Mouse (Mus musculus): Measurements from ENCODE around the gene Aqp8. TPM values are rescaled to one million over a fixed set of nuclear protein-coding genes. Genes with fewer than 3 reads are reported as not detected.

Aqp8 gene
- polyA plus RNA-seq (2015; fragmentation: Nextera tagmentation; extraction: Ambion mirVana): not detected in 2 replicates

DNA sequence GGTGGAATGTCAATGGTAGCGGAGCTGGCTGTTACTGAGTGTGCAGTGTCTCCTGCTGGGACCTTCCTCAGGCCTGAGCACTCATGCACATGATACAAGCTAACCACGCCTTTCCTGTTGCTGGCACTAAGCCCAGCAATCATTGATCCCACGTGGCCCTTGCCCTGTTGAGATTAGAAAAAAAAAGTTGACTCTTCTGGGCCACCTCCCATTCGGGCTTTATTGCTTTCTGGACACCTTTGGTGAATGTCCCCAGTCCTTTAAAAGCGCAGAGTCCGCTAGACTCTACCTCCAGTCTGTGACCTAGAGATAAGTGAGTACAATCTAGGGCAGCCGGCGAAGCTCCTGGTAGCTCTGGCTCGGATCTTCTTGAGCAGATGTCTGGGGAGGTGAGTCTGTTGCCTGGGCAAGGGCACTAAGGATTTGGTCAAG, at the start of gene Aqp8:
TSS of gene Aqp8 (plus strand) at position 222 of the 432 bp plus-strand sequence.
- H3K4me3 ChIP-seq: no peak within 1 kb of the TSS
- H3K4me1 ChIP-seq: no peaks in the 10 kb centered on the region
- no peak for ATAC-seq (ENCODE audit: insufficient number of reproducible peaks, low FRiP score, low TSS enrichment, low read depth)
- H3K9ac ChIP-seq: no peak within 1 kb of the TSS
- H3K27ac ChIP-seq: no peak within 1 kb of the TSS
- no peak within 1 kb of the TSS for H3K4me2 ChIP-seq
- no peaks in the 10 kb centered on the region for H3K36me3 ChIP-seq
- WGBS: 59% methylated on average over 9 of the region's 9 CpGs
- H3K9me3 ChIP-seq: no peaks in the 10 kb centered on the region
- H3K27me3 ChIP-seq: no peaks in the 10 kb centered on the region

DNA sequence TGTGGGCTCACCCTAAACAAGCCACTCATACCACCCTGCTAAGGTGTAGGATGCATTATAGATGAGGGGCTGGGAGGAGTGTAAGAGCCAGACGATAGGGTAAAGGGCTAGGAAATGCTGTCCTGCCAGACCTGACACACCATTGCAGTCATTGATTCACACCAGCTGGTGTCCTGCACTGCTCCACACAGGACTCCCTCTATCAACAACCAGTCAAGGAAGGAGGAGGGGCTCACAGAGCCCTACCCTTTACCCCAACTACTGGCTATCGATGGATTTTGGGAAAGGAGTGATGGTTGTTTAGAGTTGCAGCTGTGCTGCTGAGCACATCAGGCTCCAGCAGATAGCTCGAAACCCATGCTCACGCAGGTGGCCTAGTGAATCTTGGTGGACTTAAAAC, 45.3 kb upstream of the Aqp8 start:
- H3K4me3 ChIP-seq: no peak overlapping the region
- no peak overlapping the region for H3K4me2 ChIP-seq
- H3K4me1 ChIP-seq: no peaks in the 10 kb centered on the region
- 75% methylated on average over 4 of the region's 4 CpGs for WGBS
- no peaks in the 10 kb centered on the region for H3K9me3 ChIP-seq
- no peak overlapping the region for H3K9ac ChIP-seq
- no peak for ATAC-seq (ENCODE audit: insufficient number of reproducible peaks, low FRiP score, low TSS enrichment, low read depth)
- no peak overlapping the region for H3K27ac ChIP-seq
- no peaks in the 10 kb centered on the region for H3K27me3 ChIP-seq
- peaks cover 39% of the 10 kb centered on the region for H3K36me3 ChIP-seq

DNA sequence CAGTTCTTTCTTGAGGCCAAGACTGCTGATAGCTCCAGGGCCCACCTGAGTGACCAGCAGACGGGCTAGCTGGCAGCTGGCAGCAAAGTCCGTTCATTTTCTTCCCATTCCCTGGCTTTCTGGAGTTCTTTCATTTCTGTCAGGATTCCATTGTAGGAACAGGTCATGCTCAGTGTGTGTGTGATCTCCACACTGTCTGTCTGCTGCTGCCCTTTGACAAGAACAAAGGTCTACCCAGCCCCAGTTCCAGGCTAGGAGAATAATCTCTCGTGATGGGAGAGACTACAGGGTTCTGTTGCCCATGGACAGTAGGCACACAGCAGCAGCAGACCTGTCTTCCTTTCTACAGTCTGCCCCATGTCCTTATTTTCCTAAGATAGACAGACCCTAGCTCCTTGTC, 44.4 kb upstream of the Aqp8 start:
- H3K36me3 ChIP-seq: peaks cover 42% of the 10 kb centered on the region
- no peak overlapping the region for H3K9ac ChIP-seq
- WGBS: 84% methylated on average over 3 of the region's 3 CpGs
- H3K27me3 ChIP-seq: no peaks in the 10 kb centered on the region
- ATAC-seq (ENCODE audit: insufficient number of reproducible peaks, low FRiP score, low TSS enrichment, low read depth): no peak
- H3K27ac ChIP-seq: no peak overlapping the region
- no peak overlapping the region for H3K4me2 ChIP-seq
- no peaks in the 10 kb centered on the region for H3K4me1 ChIP-seq
- no peak overlapping the region for H3K4me3 ChIP-seq
- H3K9me3 ChIP-seq: no peaks in the 10 kb centered on the region

GRCm38 (mm10) chr7:123419984-123420383, 42.1 kb upstream of the Aqp8 start:
- Histone ChIP-seq H3K27me3 (no peaks in the 10 kb centered on the region), H3K9me3 (no peaks in the 10 kb centered on the region), H3K36me3 (peaks cover 48% of the 10 kb centered on the region), H3K27ac (no peak overlapping the region), H3K4me3 (no peak overlapping the region), H3K9ac (no peak overlapping the region), H3K4me2 (no peak overlapping the region), H3K4me1 (no peaks in the 10 kb centered on the region)
- ATAC-seq (ENCODE audit: insufficient number of reproducible peaks, low FRiP score, low TSS enrichment, low read depth): no peak
- WGBS: 92% methylated on average over 4 of the region's 4 CpGs

DNA sequence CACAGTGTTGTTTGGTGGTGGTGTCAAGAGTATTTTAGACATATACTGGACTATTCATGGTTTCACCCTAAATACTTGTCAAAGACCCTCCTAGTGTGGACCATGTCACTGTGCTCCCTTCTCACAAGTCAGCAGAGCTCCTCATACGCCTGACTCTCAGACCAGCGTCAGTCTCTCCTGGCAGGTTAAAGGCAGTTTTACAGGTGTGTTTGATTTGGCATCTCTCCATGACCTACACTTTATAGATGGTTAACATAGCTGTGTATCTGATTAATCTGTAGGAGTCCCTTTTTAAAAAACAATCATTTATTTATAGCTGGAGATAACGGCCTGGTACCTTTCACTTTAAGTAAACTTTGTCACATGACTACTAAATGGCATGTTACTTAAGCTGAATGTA, 40.1 kb upstream of the Aqp8 start:
- Histone ChIP-seq H3K9ac (no peak overlapping the region), H3K9me3 (no peaks in the 10 kb centered on the region), H3K36me3 (peaks cover 55% of the 10 kb centered on the region), H3K4me3 (no peak overlapping the region), H3K4me2 (no peak overlapping the region), H3K4me1 (no peaks in the 10 kb centered on the region), H3K27me3 (no peaks in the 10 kb centered on the region), H3K27ac (no peak overlapping the region)
- 62% methylated on average over 3 of the region's 3 CpGs for WGBS
- ATAC-seq (ENCODE audit: insufficient number of reproducible peaks, low FRiP score, low TSS enrichment, low read depth): no peak

DNA sequence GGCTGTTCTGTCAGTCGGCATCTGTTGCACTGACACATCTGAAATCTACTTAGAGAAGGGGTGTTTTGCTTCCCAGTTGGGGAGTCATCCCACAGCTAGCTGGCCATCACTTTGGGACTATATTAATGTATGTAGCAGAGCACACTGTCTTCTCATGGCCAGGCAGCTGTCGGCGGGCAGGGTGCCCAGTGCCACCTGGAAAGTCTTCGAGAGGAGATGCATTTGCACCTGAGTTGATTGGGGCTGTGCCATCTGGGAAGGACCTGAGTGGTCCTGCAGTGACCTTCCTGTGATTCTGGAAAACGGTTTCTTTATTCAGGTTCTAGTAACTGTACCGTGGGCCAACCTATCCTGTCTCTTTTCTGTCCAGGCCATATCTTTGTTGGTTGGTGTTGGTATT, 37.8 kb upstream of the Aqp8 start:
- ATAC-seq (ENCODE audit: insufficient number of reproducible peaks, low FRiP score, low TSS enrichment, low read depth): no peak
- Histone ChIP-seq H3K9me3 (no peaks in the 10 kb centered on the region), H3K9ac (no peak overlapping the region), H3K36me3 (peaks cover 56% of the 10 kb centered on the region), H3K4me1 (no peaks in the 10 kb centered on the region), H3K4me2 (no peak overlapping the region), H3K27ac (no peak overlapping the region), H3K27me3 (no peaks in the 10 kb centered on the region), H3K4me3 (no peak overlapping the region)
- WGBS: 91% methylated on average over 6 of the region's 6 CpGs

GRCm38 (mm10) chr7:123425134-123425757, 36.8 kb upstream of the Aqp8 start:
- no peak overlapping the region for H3K4me3 ChIP-seq
- H3K9me3 ChIP-seq: no peaks in the 10 kb centered on the region
- peaks cover 50% of the 10 kb centered on the region for H3K36me3 ChIP-seq
- H3K27ac ChIP-seq: no peak overlapping the region
- no peak overlapping the region for H3K9ac ChIP-seq
- H3K27me3 ChIP-seq: no peaks in the 10 kb centered on the region
- H3K4me2 ChIP-seq: no peak overlapping the region
- 85% methylated on average over 6 of the region's 6 CpGs for WGBS
- ATAC-seq (ENCODE audit: insufficient number of reproducible peaks, low FRiP score, low TSS enrichment, low read depth): no peak
- H3K4me1 ChIP-seq: no peaks in the 10 kb centered on the region

DNA sequence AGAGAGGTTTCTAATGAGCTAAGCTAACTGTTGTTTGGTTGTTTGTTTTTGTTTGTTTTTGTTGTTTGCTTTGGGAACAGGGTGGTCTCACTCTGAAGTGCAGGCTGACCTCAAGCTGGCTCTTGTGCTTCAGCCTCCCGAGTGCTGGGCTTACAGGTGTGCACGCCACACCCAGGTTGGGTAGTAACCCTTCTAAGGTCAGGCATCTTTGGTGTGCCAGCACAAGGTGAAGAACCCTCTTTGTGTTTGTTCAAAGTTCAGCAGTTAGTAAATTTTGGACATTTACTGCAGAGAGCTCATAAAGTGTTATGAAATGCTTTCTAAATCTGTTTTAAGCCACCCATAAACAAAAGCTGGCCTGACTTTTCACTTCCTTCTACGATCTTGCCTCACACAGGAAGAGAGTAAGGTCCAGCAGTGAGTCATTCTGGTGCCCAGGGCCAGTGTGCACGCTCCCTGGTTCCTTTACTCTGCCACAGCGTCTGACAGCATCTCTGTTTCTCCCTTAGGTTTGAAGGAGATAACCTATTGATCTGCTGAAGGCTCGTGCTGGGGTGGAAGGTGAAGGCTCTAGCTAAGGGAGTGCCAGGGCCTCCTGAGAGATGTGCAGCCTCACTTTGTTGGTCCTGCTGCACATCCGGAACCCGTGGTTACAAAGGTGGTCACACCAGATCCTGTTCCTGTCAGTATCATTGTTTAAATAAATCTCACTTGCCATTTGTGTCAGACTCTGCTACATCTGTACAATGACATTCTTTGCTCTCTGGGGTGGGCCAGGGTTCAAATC, 32.3 kb upstream of the Aqp8 start:
- Histone ChIP-seq H3K36me3 (peaks cover 28% of the 10 kb centered on the region), H3K4me1 (no peaks in the 10 kb centered on the region), H3K9me3 (no peaks in the 10 kb centered on the region), H3K27me3 (no peaks in the 10 kb centered on the region), H3K9ac (no peak overlapping the region), H3K4me3 (no peak overlapping the region), H3K4me2 (no peak overlapping the region), H3K27ac (no peak overlapping the region)
- ATAC-seq (ENCODE audit: insufficient number of reproducible peaks, low FRiP score, low TSS enrichment, low read depth): no peak
- WGBS: 79% methylated on average over 8 of the region's 8 CpGs

GRCm38 (mm10) chr7:123430411-123430705, 31.7 kb upstream of the Aqp8 start:
- no peaks in the 10 kb centered on the region for H3K4me1 ChIP-seq
- H3K27ac ChIP-seq: no peak overlapping the region
- no peak for ATAC-seq (ENCODE audit: insufficient number of reproducible peaks, low FRiP score, low TSS enrichment, low read depth)
- H3K9me3 ChIP-seq: no peaks in the 10 kb centered on the region
- WGBS: 83% methylated on average over 4 of the region's 4 CpGs
- H3K36me3 ChIP-seq: peaks cover 24% of the 10 kb centered on the region
- H3K4me3 ChIP-seq: no peak overlapping the region
- H3K27me3 ChIP-seq: no peaks in the 10 kb centered on the region
- no peak overlapping the region for H3K4me2 ChIP-seq
- no peak overlapping the region for H3K9ac ChIP-seq

DNA sequence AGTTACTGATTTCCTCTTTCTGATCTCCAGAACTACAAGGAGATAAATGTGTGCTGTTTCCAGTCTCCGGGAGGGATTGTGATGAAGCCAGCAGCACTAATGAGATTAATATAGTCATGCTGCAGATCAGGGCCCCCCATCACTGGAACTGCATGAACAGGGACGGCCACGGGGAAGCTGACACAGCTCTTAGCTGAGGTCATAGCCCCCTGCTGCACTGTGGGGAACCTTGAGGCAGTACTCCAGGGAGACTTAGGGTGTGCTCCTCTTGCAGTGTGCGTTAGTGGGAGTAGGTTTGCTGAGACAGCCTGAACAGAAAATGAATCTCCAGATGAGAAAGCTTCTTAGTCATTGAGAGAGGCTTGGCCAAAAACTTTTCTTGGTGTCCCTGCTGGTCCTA, 30.9 kb upstream of the Aqp8 start:
- no peak for ATAC-seq (ENCODE audit: insufficient number of reproducible peaks, low FRiP score, low TSS enrichment, low read depth)
- 75% methylated on average over 4 of the region's 4 CpGs for WGBS

GRCm38 (mm10) chr7:123442079-123442478, 20.0 kb upstream of the Aqp8 start:
- Histone ChIP-seq H3K4me3 (no peak overlapping the region), H3K36me3 (no peaks in the 10 kb centered on the region), H3K9ac (no peak overlapping the region), H3K4me1 (no peaks in the 10 kb centered on the region), H3K27me3 (no peaks in the 10 kb centered on the region), H3K9me3 (no peaks in the 10 kb centered on the region), H3K4me2 (no peak overlapping the region), H3K27ac (no peak overlapping the region)
- ATAC-seq (ENCODE audit: insufficient number of reproducible peaks, low FRiP score, low TSS enrichment, low read depth): no peak
- 70% methylated on average over 1 of the region's 1 CpGs for WGBS

More for the DNA sequence above, 30.9 kb upstream of the Aqp8 start:
- Histone ChIP-seq H3K4me1 (no peaks in the 10 kb centered on the region), H3K27me3 (no peaks in the 10 kb centered on the region), H3K36me3 (peaks cover 20% of the 10 kb centered on the region), H3K9me3 (no peaks in the 10 kb centered on the region), H3K27ac (no peak overlapping the region), H3K4me2 (no peak overlapping the region), H3K4me3 (no peak overlapping the region), H3K9ac (no peak overlapping the region)

DNA sequence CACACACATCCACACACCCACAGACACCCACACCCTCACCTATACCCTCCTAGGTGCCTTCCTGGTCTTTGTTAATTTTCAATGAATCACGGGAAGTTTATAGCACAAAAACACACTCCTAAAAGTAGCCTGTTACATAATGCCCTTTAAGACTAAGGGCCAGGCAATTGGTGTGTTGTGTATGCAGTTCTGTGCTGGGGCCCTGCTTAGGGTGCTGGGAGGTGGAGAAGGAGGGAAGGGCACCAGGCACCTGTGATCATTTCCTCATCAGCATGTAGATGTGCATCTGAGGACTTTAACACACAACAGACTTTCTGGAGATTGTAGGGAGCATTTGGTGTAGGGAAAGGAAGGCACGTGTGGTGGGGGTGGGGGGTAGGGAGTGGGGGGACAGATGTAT, 13.3 kb upstream of the Aqp8 start:
- Histone ChIP-seq H3K9me3 (no peaks in the 10 kb centered on the region), H3K36me3 (no peaks in the 10 kb centered on the region), H3K4me3 (no peak overlapping the region), H3K9ac (no peak overlapping the region), H3K27ac (no peak overlapping the region), H3K4me2 (no peak overlapping the region), H3K27me3 (no peaks in the 10 kb centered on the region), H3K4me1 (no peaks in the 10 kb centered on the region)
- no peak for ATAC-seq (ENCODE audit: insufficient number of reproducible peaks, low FRiP score, low TSS enrichment, low read depth)
- WGBS: 79% methylated on average over 2 of the region's 2 CpGs
